Mouse (Mus musculus) hindlimb bud, embryonic 11.5 days (tissue): ENCODE measurements around the gene Evi5.
A peak's percentile ranks its signal among the peaks of the same experiment; 100 is the strongest.

ENCODE experiments used
- DNase-seq: peaks from one replicate; pipeline ENCODE4 v3.0.0-alpha.2; 2012; ENCODE audit warnings: low read depth, low spot score; ENCODE audit errors: extremely low spot score

Gene Evi5

GRCm38 (mm10) chr5:107873886-107874302 lies 1.0 kb downstream of the Evi5 start:
- DNase-seq, result no peak

GRCm38 (mm10) chr5:107873330-107873729 lies 1.6 kb downstream of the Evi5 start:
- DNase-seq, result no peak

- no peak for DNase-seq
These were observed 5.2 kb downstream of the Evi5 start for GRCm38 (mm10) chr5:107869701-107870100.

GRCm38 (mm10) chr5:107868905-107869424 lies 5.9 kb downstream of the Evi5 start:
- peak; percentile 73 for DNase-seq

- DNase-seq, result no peak
These were observed 6.7 kb downstream of the Evi5 start for GRCm38 (mm10) chr5:107867970-107868904.

GRCm38 (mm10) chr5:107866127-107867126 lies 8.5 kb downstream of the Evi5 start:
- no peak for DNase-seq

- DNase-seq, result no peak
These were observed 10.9 kb downstream of the Evi5 start for GRCm38 (mm10) chr5:107863971-107864370.

GRCm38 (mm10) chr5:107858963-107859362 lies 15.9 kb downstream of the Evi5 start:
- no peak for DNase-seq

- no peak for DNase-seq
These were observed 19.4 kb downstream of the Evi5 start for GRCm38 (mm10) chr5:107855546-107855945.

GRCm38 (mm10) chr5:107854556-107854955 lies 20.4 kb downstream of the Evi5 start:
- DNase-seq, result no peak

GRCm38 (mm10) chr5:107853807-107854206 lies 21.1 kb downstream of the Evi5 start:
- DNase-seq, result no peak

GRCm38 (mm10) chr5:107848964-107849363 lies 25.9 kb downstream of the Evi5 start:
- DNase-seq, result no peak

GRCm38 (mm10) chr5:107847817-107848216 lies 27.1 kb downstream of the Evi5 start:
- DNase-seq, result no peak

- DNase-seq, result no peak
These were observed 27.6 kb downstream of the Evi5 start for GRCm38 (mm10) chr5:107847349-107847748.

GRCm38 (mm10) chr5:107840549-107841238 lies 34.2 kb downstream of the Evi5 start:
- DNase-seq, result no peak

GRCm38 (mm10) chr5:107838891-107839644 lies 35.8 kb downstream of the Evi5 start:
- no peak for DNase-seq

- DNase-seq, result no peak
These were observed 40.6 kb downstream of the Evi5 start for GRCm38 (mm10) chr5:107834287-107834686.

- no peak for DNase-seq
These were observed 43.6 kb downstream of the Evi5 start for GRCm38 (mm10) chr5:107831351-107831750.

GRCm38 (mm10) chr5:107829998-107830560 lies 44.8 kb downstream of the Evi5 start, which contains the start of gene Ube2d2b:
Gene Ube2d2b (plus strand): TSS chr5:107830099.
- no peak for DNase-seq
